Mouse (Mus musculus) hindbrain, embryonic 16.5 days (tissue): ENCODE data around the gene Zfp672. TPM values are rescaled to one million over a fixed set of nuclear protein-coding genes. Genes with fewer than 3 reads are reported as not detected.
A peak's percentile ranks its signal among the peaks of the same experiment; 100 is the strongest.

Source experiments
- ATAC-seq: fragments of 200-750 bp; cut with Nextera tagmentation; 2 replicates; pipeline ENCODE4 v1.8.0; 2017; ENCODE audit warnings: moderate TSS enrichment, moderate library complexity
- H3K27ac ChIP-seq: fragments of 300-500 bp; sonication (generic); 2 replicates; pipeline ENCODE4 v1.5.1; 2014; ENCODE audit warnings: low read depth, mild to moderate bottlenecking, control low read depth, low read length, moderate library complexity
- H3K27me3 ChIP-seq: fragments of 300-500 bp; sonication (generic); replicated peaks from 2 replicates; pipeline ENCODE4 v1.6.1; 2014; ENCODE audit warnings: low read length; ENCODE audit not compliant: control insufficient read depth, insufficient read depth
- H3K36me3 ChIP-seq: fragments of 300-500 bp; sonication (generic); 2 replicates; pipeline ENCODE4 v1.6.1; 2014; ENCODE audit warnings: mild to moderate bottlenecking, low read length, moderate library complexity, mixed read lengths; ENCODE audit not compliant: control insufficient read depth, insufficient read depth
- H3K4me1 ChIP-seq: fragments of 300-500 bp; sonication (generic); 2 replicates; pipeline ENCODE4 v1.6.1; 2014; ENCODE audit warnings: low read depth, low read length; ENCODE audit not compliant: control insufficient read depth, insufficient read depth
- H3K4me2 ChIP-seq: fragments of 300-500 bp; sonication (generic); 2 replicates; pipeline ENCODE4 v1.6.1; 2014; ENCODE audit warnings: mild to moderate bottlenecking, low read length, control low read depth, moderate library complexity
- H3K4me3 ChIP-seq: fragments of 300-500 bp; sonication (generic); 2 replicates; pipeline ENCODE4 v1.5.1; 2014; ENCODE audit warnings: mild to moderate bottlenecking, low read length, control low read depth, moderate library complexity
- H3K9ac ChIP-seq: fragments of 300-500 bp; sonication (generic); 2 replicates; pipeline ENCODE4 v1.6.1; 2014; ENCODE audit warnings: low read depth, mild to moderate bottlenecking, control low read depth, low read length, moderate library complexity
- H3K9me3 ChIP-seq: fragments of 300-500 bp; sonication (generic); 2 replicates; pipeline ENCODE4 v1.6.1; 2014; ENCODE audit warnings: mild to moderate bottlenecking, low read length, moderate library complexity; ENCODE audit not compliant: control insufficient read depth
- WGBS: fragments of 180-500 bp; shearing (Covaris S2); extraction: QIAGEN DNeasy Blood & Tissue Kit; methylation state at CpG from one replicate; pipeline ENCODE4 v1.1.7; 2014; 5-methylcytosine and 5-hydroxymethylcytosine counted together
- polyA plus RNA-seq: library from polyadenylated mRNA; unstranded; fragments of >200 nt; fragmentation: Nextera tagmentation; extraction: Ambion mirVana; gene quantifications from 2 replicates; pipeline ENCODE4 v1.2.1, GENCODE M21; 2015

Gene Zfp672
- polyA plus RNA-seq, 1 experiment from 2014 or later, result 38.6 TPM

- ATAC-seq, result no peak
- peak overlapping the region; percentile 96 for H3K4me2 ChIP-seq
- peaks cover 30% of the 10 kb centered on the region for H3K4me1 ChIP-seq
- peak overlapping the region; percentile 90; the same call in 1 of the 2 replicates for H3K9ac ChIP-seq
- H3K9me3 ChIP-seq, result no peaks in the 10 kb centered on the region
- peak overlapping the region; percentile 88 for H3K4me3 ChIP-seq
- no peak overlapping the region for H3K27ac ChIP-seq
- WGBS, result 95% methylated on average over 6 of the region's 6 CpGs
- peaks cover 11% of the 10 kb centered on the region for H3K36me3 ChIP-seq
- H3K27me3 ChIP-seq, result no peaks in the 10 kb centered on the region
Observed at GRCm38 (mm10) chr11:58331546-58331945, 1.4 kb upstream of the Zfp672 start.

- Histone ChIP-seq H3K27ac (peak overlapping the region; percentile 61), H3K27me3 (no peaks in the 10 kb centered on the region), H3K4me1 (peaks cover 30% of the 10 kb centered on the region), H3K4me3 (peak overlapping the region; percentile 88), H3K4me2 (peak overlapping the region; percentile 96), H3K9me3 (no peaks in the 10 kb centered on the region), H3K36me3 (peaks cover 10% of the 10 kb centered on the region), H3K9ac (peak overlapping the region; percentile 90)
- 14% methylated on average over 10 of the region's 10 CpGs for WGBS
- 0 out of 2 replicates have a peak, but pooled peaks have one; percentile 2 for ATAC-seq
Observed at GRCm38 (mm10) chr11:58331149-58331495, 983 bp upstream of the Zfp672 start.

GRCm38 (mm10) chr11:58329906-58330275 lies 248 bp downstream of the Zfp672 start:
- Histone ChIP-seq H3K4me2 (peak overlapping the region; percentile 93), H3K4me1 (peaks cover 30% of the 10 kb centered on the region), H3K9me3 (no peaks in the 10 kb centered on the region), H3K9ac (peak overlapping the region; percentile 90), H3K27me3 (no peaks in the 10 kb centered on the region), H3K4me3 (peak overlapping the region; percentile 88), H3K27ac (peak overlapping the region; percentile 79), H3K36me3 (peaks cover 10% of the 10 kb centered on the region)
- WGBS, result under 1% methylated on average over 21 of the region's 21 CpGs
- ATAC-seq, result peak; percentile 13

- WGBS, result over 99% methylated on average over 3 of the region's 3 CpGs
- no peak overlapping the region for H3K4me3 ChIP-seq
- no peak overlapping the region for H3K27ac ChIP-seq
- no peaks in the 10 kb centered on the region for H3K27me3 ChIP-seq
- ATAC-seq, result no peak
- no peaks in the 10 kb centered on the region for H3K9me3 ChIP-seq
- peaks cover 30% of the 10 kb centered on the region for H3K4me1 ChIP-seq
- peaks cover 10% of the 10 kb centered on the region for H3K36me3 ChIP-seq
- H3K9ac ChIP-seq, result no peak overlapping the region
- H3K4me2 ChIP-seq, result no peak overlapping the region
Observed at GRCm38 (mm10) chr11:58326781-58327180, 3.4 kb downstream of the Zfp672 start.

GRCm38 (mm10) chr11:58324614-58325229 lies 5.4 kb downstream of the Zfp672 start:
- 90% methylated on average over 3 of the region's 3 CpGs for WGBS
- Histone ChIP-seq H3K36me3 (peaks cover 10% of the 10 kb centered on the region), H3K4me1 (peaks cover 25% of the 10 kb centered on the region), H3K9ac (no peak overlapping the region), H3K9me3 (no peaks in the 10 kb centered on the region), H3K27me3 (no peaks in the 10 kb centered on the region), H3K4me2 (no peak overlapping the region), H3K4me3 (no peak overlapping the region), H3K27ac (no peak overlapping the region)
- no peak for ATAC-seq

- peaks cover 16% of the 10 kb centered on the region for H3K4me1 ChIP-seq
- ATAC-seq, result no peak
- 13% methylated on average over 24 of the region's 24 CpGs for WGBS
Observed at GRCm38 (mm10) chr11:58323570-58324340, 6.4 kb downstream of the Zfp672 start.

GRCm38 (mm10) chr11:58322824-58323569 lies 7.1 kb downstream of the Zfp672 start:
- Histone ChIP-seq H3K27me3 (no peaks in the 10 kb centered on the region), H3K9ac (peak overlapping the region; percentile 89), H3K9me3 (no peaks in the 10 kb centered on the region), H3K36me3 (peaks cover 10% of the 10 kb centered on the region), H3K4me3 (peak overlapping the region; percentile 79), H3K4me1 (peaks cover 16% of the 10 kb centered on the region), H3K4me2 (peak overlapping the region; percentile 81), H3K27ac (peak overlapping the region; percentile 97)
- under 1% methylated on average over 57 of the region's 63 CpGs for WGBS
- peak; percentile 98 for ATAC-seq

More at GRCm38 (mm10) chr11:58323570-58324340, 6.4 kb downstream of the Zfp672 start:
- Histone ChIP-seq H3K36me3 (peaks cover 10% of the 10 kb centered on the region), H3K4me3 (peak overlapping the region; percentile 79), H3K9me3 (no peaks in the 10 kb centered on the region), H3K27ac (peak overlapping the region; percentile 97), H3K9ac (peak overlapping the region; percentile 89), H3K4me2 (peak overlapping the region; percentile 81), H3K27me3 (no peaks in the 10 kb centered on the region)

GRCm38 (mm10) chr11:58316768-58317390 lies 13.3 kb downstream of the Zfp672 start:
- Histone ChIP-seq H3K4me3 (no peak overlapping the region), H3K4me2 (no peak overlapping the region), H3K9ac (no peak overlapping the region), H3K27ac (no peak overlapping the region), H3K36me3 (0 out of 2 replicates have a peak, but pooled peaks cover 3% of the 10 kb centered on the region), H3K4me1 (peaks cover 3% of the 10 kb centered on the region), H3K27me3 (no peaks in the 10 kb centered on the region), H3K9me3 (no peaks in the 10 kb centered on the region)
- WGBS, result 73% methylated on average over 28 of the region's 28 CpGs
- no peak for ATAC-seq
